Mouse (Mus musculus): ENCODE data around the gene Slc25a35. TPM values are rescaled to one million over a fixed set of nuclear protein-coding genes. Genes with fewer than 3 reads are reported as not detected.

Slc25a35 gene
- total RNA-seq, 2 experiments from 2014 or later: 2.9 to 5.0 TPM

- DNase-seq: no peak
- peak overlapping the region; percentile 95; the same call in 1 of the 2 replicates for H3K27ac ChIP-seq
- intact Hi-C loops (cut with DNase I): no loop called here
Measured at GRCm38 (mm10) chr11:69016755-69017154, 48.8 kb downstream of the Slc25a35 start.

GRCm38 (mm10) chr11:69020691-69021090, 52.8 kb downstream of the Slc25a35 start:
- Histone ChIP-seq H3K27ac (no peak overlapping the region), H3K4me3 (no peak overlapping the region)
- intact Hi-C loops (cut with DNase I): no loop called here
- DNase-seq: no peak
- TF ChIP-seq CTCF (IDR thresholded peaks at IDR 0.05): no peak

More at GRCm38 (mm10) chr11:69016755-69017154, 48.8 kb downstream of the Slc25a35 start:
- no peak for TF ChIP-seq CTCF (IDR thresholded peaks at IDR 0.05)
- H3K4me3 ChIP-seq: peak overlapping the region; percentile 73

Small RNA genes lying within 50 kb of the gene (microRNA-seq; reads per million reads assigned to microRNA genes)
- gene Mir3062: not detected

Other genes starting within 250 kb of the Slc25a35 start
- 10 to 100 TPM; 82.3 to 82.4 TPM for gene Ndel1, start 96.3 kb upstream of the Slc25a35 start, total RNA-seq (2021)
- gene Rnf222, start 79.6 kb upstream of the Slc25a35 start, total RNA-seq (2021): not detected
- gene Rpl26, start 66.5 kb upstream of the Slc25a35 start, total RNA-seq (2021): 100 to 1,000 TPM; 606 to 729 TPM
- gene Odf4, start 41.0 kb upstream of the Slc25a35 start, total RNA-seq (2021): not detected
- 1 to 10 TPM; 5.9 to 9.7 TPM for gene Arhgef15, start 10.7 kb upstream of the Slc25a35 start, total RNA-seq (2021)
- gene Rangrf, start 7.1 kb downstream of the Slc25a35 start, total RNA-seq (2021): 10 to 100 TPM; 55.4 to 71.1 TPM
- 10 to 100 TPM in 1 of 2 experiments, 1 to 10 TPM in 1; 7.8 to 14.8 TPM for gene Pfas, start 40.3 kb downstream of the Slc25a35 start, total RNA-seq (2021)
- gene Ctc1, start 47.8 kb downstream of the Slc25a35 start, total RNA-seq (2021): 10 to 100 TPM in 1 of 2 experiments, 1 to 10 TPM in 1; 9.9 to 11.0 TPM
- not detected for gene Aurkb, start 77.5 kb downstream of the Slc25a35 start, total RNA-seq (2021)
- gene Borcs6, start 91.6 kb downstream of the Slc25a35 start, total RNA-seq (2021): 10 to 100 TPM; 17.9 to 18.9 TPM
- 1 to 10 TPM; 3.9 to 5.7 TPM for gene Tmem107, start 102.7 kb downstream of the Slc25a35 start, total RNA-seq (2021)
- 10 to 100 TPM; 38.0 to 42.7 TPM for gene Vamp2, start 120.4 kb downstream of the Slc25a35 start, total RNA-seq (2021)
- 10 to 100 TPM; 68.2 to 76.8 TPM for gene Per1, start 127.1 kb downstream of the Slc25a35 start, total RNA-seq (2021)
- gene Hes7, start 152.3 kb downstream of the Slc25a35 start, total RNA-seq (2021): not detected
- under 1 TPM in 1 of 2 experiments, not detected in 1; 0.20 TPM for gene 9130213A22Rik, start 154.5 kb downstream of the Slc25a35 start, total RNA-seq (2021)
- gene Aloxe3, start 157.8 kb downstream of the Slc25a35 start, total RNA-seq (2021): not detected
- gene Alox12b, start 188.9 kb downstream of the Slc25a35 start, total RNA-seq (2021): not detected
- not detected for gene Alox8, start 229.7 kb downstream of the Slc25a35 start, total RNA-seq (2021)